22 mouse cellular contexts compared by ENCODE assay signal in genomic region chr2:76658551-76658950, GRCm38 (mm10). TPM values are rescaled to one million over a fixed set of nuclear protein-coding genes. Genes with fewer than 3 reads are reported as not detected.
DNase-seq lines count a peak whose midpoint lies in the region; ATAC-seq and TF ChIP-seq lines count a peak whose summit lies in the region.
"Had no signal": no experiment of that assay in that cellular context is flagged by ENCODE, and none has a peak within 500 bp of the region (broad histone marks: within the 10 kb centered on the region; RNA-seq: fewer than 3 reads in every experiment).

No protein-coding gene starts in this region.

- 77% methylated on average over 13 of the region's 13 CpGs for WGBS in embryonic facial prominence, embryonic 14.5 days
- 82% methylated on average over 13 of the region's 13 CpGs for WGBS in embryonic facial prominence, embryonic 10.5 days
- WGBS in lung, embryonic 14.5 days = 70% methylated on average over 13 of the region's 13 CpGs
- 65% methylated on average over 13 of the region's 13 CpGs for WGBS in lung, postnatal 0 days

- no peak for ATAC-seq in embryonic facial prominence, embryonic 14.5 days (ENCODE audit: low read depth)
- no peak for ATAC-seq in lung, embryonic 14.5 days (ENCODE audit: insufficient read depth)
- no peak for ATAC-seq in lung, postnatal 0 days
- 0 out of 2 replicates have a peak, but pooled peaks have one; percentile 5 for ATAC-seq in megakaryocyte progenitor cell, adult 5-6 weeks (replicated peaks; ENCODE audit: poor library complexity)
- ATAC-seq: forebrain, embryonic 13.5 days; forebrain, embryonic 15.5 days; forebrain, postnatal 0 days had no signal

- TF ChIP-seq EP300 in lung, postnatal 0 days (IDR thresholded peaks at IDR 0.05) = no peak

- H3K36me3 ChIP-seq in embryonic facial prominence, embryonic 14.5 days (ENCODE audit: control insufficient read depth, insufficient read depth, low read length) = peaks cover 21% of the 10 kb centered on the region
- peaks cover 22% of the 10 kb centered on the region for H3K36me3 ChIP-seq in embryonic facial prominence, embryonic 10.5 days (replicated peaks)
- H3K36me3 ChIP-seq in lung, embryonic 14.5 days (ENCODE audit: insufficient read depth) = peaks cover 20% of the 10 kb centered on the region
- no peaks in the 10 kb centered on the region for H3K36me3 ChIP-seq in lung, postnatal 0 days (ENCODE audit: insufficient read depth, low read length)

- no peak overlapping the region for H3K4me3 ChIP-seq in embryonic facial prominence, embryonic 14.5 days (ENCODE audit: low read depth, low read length)
- no peak overlapping the region for H3K4me3 ChIP-seq in embryonic facial prominence, embryonic 10.5 days
- no peak overlapping the region for H3K4me3 ChIP-seq in lung, embryonic 14.5 days (ENCODE audit: low read depth, low read length)
- no peak overlapping the region for H3K4me3 ChIP-seq in lung, postnatal 0 days (ENCODE audit: low read depth, low read length)
- H3K4me3 ChIP-seq: embryonic facial prominence, embryonic 13.5 days; forebrain, embryonic 13.5 days; forebrain, embryonic 15.5 days had no signal

- DNase-seq in embryonic facial prominence, embryonic 14.5 days (ENCODE audit: low spot score) = no peak
- no peak for DNase-seq in embryonic facial prominence, embryonic 10.5 days (ENCODE audit: low spot score)
- DNase-seq in kidney, postnatal 10 days = peak; percentile 22
- no peak for DNase-seq in kidney, adult 11 months
- DNase-seq in lung, embryonic 14.5 days = no peak
- DNase-seq in lung, postnatal 0 days (ENCODE audit: low spot score) = no peak
- DNase-seq in adrenal gland, postnatal 36 days = no peak
- DNase-seq: adrenal gland, adult 2 months; adrenal gland, postnatal 10 days; adrenal gland, postnatal 25 days; cerebellum, adult 11 months; cerebellum, adult 18-20 months; cerebellum, adult 8-10 months; cerebellum, adult 9-11 months; cerebellum, postnatal 25 days; forebrain, postnatal 0 days had no signal

- no peak overlapping the region for H3K9ac ChIP-seq in embryonic facial prominence, embryonic 14.5 days (ENCODE audit: low read depth, low read length)
- no peak overlapping the region for H3K9ac ChIP-seq in lung, embryonic 14.5 days
- no peak overlapping the region for H3K9ac ChIP-seq in lung, postnatal 0 days (replicated peaks; ENCODE audit: low read depth)
- H3K9ac ChIP-seq: embryonic facial prominence, embryonic 13.5 days; forebrain, embryonic 13.5 days; forebrain, embryonic 15.5 days; forebrain, postnatal 0 days had no signal

- no peaks in the 10 kb centered on the region for H3K9me3 ChIP-seq in embryonic facial prominence, embryonic 14.5 days (ENCODE audit: control insufficient read depth, low read length)
- no peaks in the 10 kb centered on the region for H3K9me3 ChIP-seq in embryonic facial prominence, embryonic 10.5 days
- H3K9me3 ChIP-seq in lung, embryonic 14.5 days (ENCODE audit: low read depth, low read length) = no peaks in the 10 kb centered on the region
- H3K9me3 ChIP-seq in lung, postnatal 0 days (ENCODE audit: low read length) = no peaks in the 10 kb centered on the region
- H3K9me3 ChIP-seq: embryonic facial prominence, embryonic 13.5 days; forebrain, embryonic 13.5 days; forebrain, embryonic 15.5 days had no signal

- no peak overlapping the region for H3K27ac ChIP-seq in embryonic facial prominence, embryonic 14.5 days (replicated peaks; ENCODE audit: low read depth, low read length)
- H3K27ac ChIP-seq in embryonic facial prominence, embryonic 10.5 days (replicated peaks) = no peak overlapping the region
- no peak overlapping the region for H3K27ac ChIP-seq in lung, embryonic 14.5 days (ENCODE audit: low read depth)
- no peak overlapping the region for H3K27ac ChIP-seq in lung, postnatal 0 days (ENCODE audit: low read length)
- H3K27ac ChIP-seq: embryonic facial prominence, embryonic 13.5 days; forebrain, embryonic 13.5 days; forebrain, embryonic 15.5 days had no signal

- H3K4me2 ChIP-seq in embryonic facial prominence, embryonic 14.5 days (ENCODE audit: low read depth, low read length) = 0 out of 2 replicates have a peak overlapping the region, but pooled peaks have one; percentile 7
- 0 out of 2 replicates have a peak overlapping the region, but pooled peaks have one; percentile 12 for H3K4me2 ChIP-seq in lung, embryonic 14.5 days
- H3K4me2 ChIP-seq in lung, postnatal 0 days (replicated peaks; ENCODE audit: low read depth, low read length) = no peak overlapping the region
- H3K4me2 ChIP-seq: embryonic facial prominence, embryonic 13.5 days; forebrain, embryonic 13.5 days; forebrain, embryonic 15.5 days had no signal

- no peaks in the 10 kb centered on the region for H3K4me1 ChIP-seq in embryonic facial prominence, embryonic 14.5 days (ENCODE audit: control insufficient read depth, insufficient read depth, low read length)
- H3K4me1 ChIP-seq in embryonic facial prominence, embryonic 10.5 days = no peaks in the 10 kb centered on the region
- no peaks in the 10 kb centered on the region for H3K4me1 ChIP-seq in lung, embryonic 14.5 days (ENCODE audit: insufficient read depth)
- H3K4me1 ChIP-seq in lung, postnatal 0 days (ENCODE audit: insufficient read depth, low read depth, low read length) = no peaks in the 10 kb centered on the region
- H3K4me1 ChIP-seq: forebrain, embryonic 13.5 days; forebrain, embryonic 15.5 days had no signal

- no peaks in the 10 kb centered on the region for H3K27me3 ChIP-seq in embryonic facial prominence, embryonic 14.5 days (replicated peaks; ENCODE audit: control insufficient read depth, insufficient read depth, low read length)
- H3K27me3 ChIP-seq in embryonic facial prominence, embryonic 10.5 days (replicated peaks; ENCODE audit: low read depth, poor library complexity, severe bottlenecking) = no peaks in the 10 kb centered on the region
- H3K27me3 ChIP-seq in lung, embryonic 14.5 days (ENCODE audit: insufficient read depth, low read length) = no peaks in the 10 kb centered on the region
- no peaks in the 10 kb centered on the region for H3K27me3 ChIP-seq in lung, postnatal 0 days (replicated peaks; ENCODE audit: insufficient read depth, low read length)
- H3K27me3 ChIP-seq: embryonic facial prominence, embryonic 13.5 days; forebrain, embryonic 13.5 days; forebrain, embryonic 15.5 days had no signal

- no peak for TF ChIP-seq CTCF in lung, embryonic 14.5 days (IDR thresholded peaks at IDR 0.05; ENCODE audit: low read depth)
- TF ChIP-seq CTCF in lung, postnatal 0 days (IDR thresholded peaks at IDR 0.05) = no peak

RNA-seq across cellular contexts. Expression of gene Pjvk, which starts 10.3 kb away (rescaled TPM):
- 0.56 TPM in 1 of 2 replicates, not detected in the other for polyA plus RNA-seq in embryonic facial prominence, embryonic 14.5 days (2014; fragmentation: Nextera tagmentation; extraction: Ambion mirVana)
- polyA plus RNA-seq in embryonic facial prominence, embryonic 10.5 days (2016; fragmentation: Nextera tagmentation; extraction: Ambion mirVana) = 0.36 and 0.56 TPM in 2 replicates
- polyA plus RNA-seq in lung, embryonic 14.5 days (2014; fragmentation: Nextera tagmentation; extraction: Ambion mirVana) = 0.78 and 0.88 TPM in 2 replicates
- 0.26 and 0.29 TPM in 2 replicates for polyA plus RNA-seq in lung, postnatal 0 days (2015; fragmentation: Nextera tagmentation; extraction: Ambion mirVana)
- 0.37 and 0.81 TPM in 2 replicates for total RNA-seq in megakaryocyte progenitor cell, adult 5-6 weeks (2015)
- not detected in 2 replicates for total RNA-seq in megakaryocyte progenitor cell, adult 5-6 weeks (2017)
- under 1 TPM; 0.26 to 0.40 TPM for total RNA-seq in adrenal gland, postnatal 36 days (2021)
- total RNA-seq: adrenal gland, postnatal 25 days; ES-E14; forebrain, postnatal 0 days; MEL had no signal
- polyA plus RNA-seq: adrenal gland, adult 2 months had no signal

RNA-seq across cellular contexts. Expression of gene Prkra, which starts 10.7 kb away (rescaled TPM):
- polyA plus RNA-seq in embryonic facial prominence, embryonic 14.5 days (2014; fragmentation: Nextera tagmentation; extraction: Ambion mirVana) = 52.8 and 61.0 TPM in 2 replicates
- polyA plus RNA-seq in embryonic facial prominence, embryonic 10.5 days (2016; fragmentation: Nextera tagmentation; extraction: Ambion mirVana) = 84.4 and 85.0 TPM in 2 replicates
- 77.3 and 79.4 TPM in 2 replicates for polyA plus RNA-seq in lung, embryonic 14.5 days (2014; fragmentation: Nextera tagmentation; extraction: Ambion mirVana)
- polyA plus RNA-seq in lung, postnatal 0 days (2015; fragmentation: Nextera tagmentation; extraction: Ambion mirVana) = 34.1 and 35.7 TPM in 2 replicates
- total RNA-seq in megakaryocyte progenitor cell, adult 5-6 weeks (2015) = 35.2 and 43.9 TPM in 2 replicates
- total RNA-seq in megakaryocyte progenitor cell, adult 5-6 weeks (2017) = 11.3 and 15.2 TPM in 2 replicates
- total RNA-seq in adrenal gland, postnatal 36 days (2021) = 10 to 100 TPM; 22.0 to 32.0 TPM

RNA-seq across cellular contexts. Expression of gene Fkbp7, which starts 14.4 kb away (rescaled TPM):
- polyA plus RNA-seq in embryonic facial prominence, embryonic 14.5 days (2014; fragmentation: Nextera tagmentation; extraction: Ambion mirVana) = 128 and 157 TPM in 2 replicates
- 18.9 and 24.6 TPM in 2 replicates for polyA plus RNA-seq in embryonic facial prominence, embryonic 10.5 days (2016; fragmentation: Nextera tagmentation; extraction: Ambion mirVana)
- 69.0 and 72.8 TPM in 2 replicates for polyA plus RNA-seq in lung, embryonic 14.5 days (2014; fragmentation: Nextera tagmentation; extraction: Ambion mirVana)
- polyA plus RNA-seq in lung, postnatal 0 days (2015; fragmentation: Nextera tagmentation; extraction: Ambion mirVana) = 68.3 and 71.9 TPM in 2 replicates
- total RNA-seq in megakaryocyte progenitor cell, adult 5-6 weeks (2015) = 18.5 and 19.0 TPM in 2 replicates
- total RNA-seq in megakaryocyte progenitor cell, adult 5-6 weeks (2017) = 12.2 and 15.7 TPM in 2 replicates
- total RNA-seq in adrenal gland, postnatal 36 days (2021) = 10 to 100 TPM; 20.7 to 25.7 TPM

RNA-seq across cellular contexts. Expression of gene Plekha3, which starts 16.5 kb away (rescaled TPM):
- polyA plus RNA-seq in embryonic facial prominence, embryonic 14.5 days (2014; fragmentation: Nextera tagmentation; extraction: Ambion mirVana) = 11.9 and 13.3 TPM in 2 replicates
- 12.0 TPM in 2 replicates for polyA plus RNA-seq in embryonic facial prominence, embryonic 10.5 days (2016; fragmentation: Nextera tagmentation; extraction: Ambion mirVana)
- polyA plus RNA-seq in lung, embryonic 14.5 days (2014; fragmentation: Nextera tagmentation; extraction: Ambion mirVana) = 13.8 and 14.1 TPM in 2 replicates
- polyA plus RNA-seq in lung, postnatal 0 days (2015; fragmentation: Nextera tagmentation; extraction: Ambion mirVana) = 13.6 and 14.6 TPM in 2 replicates
- total RNA-seq in megakaryocyte progenitor cell, adult 5-6 weeks (2015) = 28.2 and 36.1 TPM in 2 replicates
- total RNA-seq in megakaryocyte progenitor cell, adult 5-6 weeks (2017) = 17.5 and 25.6 TPM in 2 replicates
- total RNA-seq in adrenal gland, postnatal 36 days (2021) = 10 to 100 TPM; 49.6 to 54.7 TPM
